Mouse (Mus musculus) right cerebral cortex, adult 18-20 months (tissue): ENCODE data around the gene Lrrc4c.
A peak's percentile ranks its signal among the peaks of the same experiment; 100 is the strongest.

ENCODE experiments used
- DNase-seq: peaks from one replicate; pipeline ENCODE4 v3.0.0; 2022; ENCODE audit warnings: mixed read lengths

Lrrc4c gene

DNA sequence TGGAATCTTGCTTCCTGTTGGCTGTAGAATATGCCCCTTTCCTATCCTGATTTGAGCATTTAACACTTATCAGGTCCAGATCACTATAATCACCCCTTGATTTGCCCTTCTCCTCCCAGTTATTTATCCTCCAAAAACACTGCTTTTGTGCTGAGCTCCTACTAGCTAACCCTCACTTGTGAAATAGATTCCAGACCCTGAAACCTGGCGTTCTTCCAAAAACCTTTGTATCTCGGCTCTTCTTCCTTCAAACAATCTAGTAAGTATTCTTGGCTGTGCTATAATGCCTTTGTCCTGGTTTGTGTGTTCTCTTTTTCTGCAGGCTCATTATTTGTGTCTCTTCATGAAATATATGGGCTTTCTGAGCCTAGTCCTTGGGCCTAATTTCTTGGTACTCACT, 1167.6 kb downstream of the Lrrc4c start:
- no peak for DNase-seq

DNA sequence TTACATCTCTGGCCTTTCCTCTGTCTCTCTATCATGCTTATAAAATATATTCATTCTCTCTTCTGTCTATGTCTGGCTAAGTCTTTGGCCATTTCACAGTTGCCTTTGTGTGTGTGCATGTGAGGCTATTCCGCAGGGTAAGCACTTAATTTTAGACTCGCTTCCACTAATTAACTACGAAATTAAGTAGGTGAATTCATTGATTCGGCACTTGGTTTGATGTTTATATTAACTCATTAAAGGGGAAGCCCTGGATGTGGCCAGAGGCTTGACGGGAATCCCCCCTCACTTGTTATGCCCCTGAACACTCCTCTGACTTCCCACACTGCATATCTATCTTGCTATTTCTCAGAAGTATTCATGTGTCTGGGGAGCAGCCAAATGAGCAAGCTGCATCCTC, 1169.6 kb downstream of the Lrrc4c start:
- DNase-seq: no peak

DNA sequence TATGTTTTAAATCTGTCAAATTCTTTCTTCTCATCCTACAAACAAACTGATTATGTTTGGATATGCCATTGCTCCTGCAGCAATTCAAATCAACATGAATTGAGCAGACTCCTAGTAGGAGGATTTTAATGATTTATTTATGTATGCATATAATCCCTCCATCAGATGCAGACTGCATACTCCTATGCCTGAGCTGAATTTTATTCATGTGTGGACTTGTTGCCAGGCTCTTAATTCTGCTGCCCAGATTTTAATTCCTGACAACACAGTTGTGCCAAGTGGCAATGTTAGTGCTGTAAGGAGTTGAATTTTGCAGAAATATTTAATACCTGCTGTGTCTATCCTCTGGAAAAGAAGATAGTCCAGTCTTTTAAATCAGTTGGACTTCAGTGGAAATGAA, 1179.1 kb downstream of the Lrrc4c start:
- DNase-seq: no peak

DNA sequence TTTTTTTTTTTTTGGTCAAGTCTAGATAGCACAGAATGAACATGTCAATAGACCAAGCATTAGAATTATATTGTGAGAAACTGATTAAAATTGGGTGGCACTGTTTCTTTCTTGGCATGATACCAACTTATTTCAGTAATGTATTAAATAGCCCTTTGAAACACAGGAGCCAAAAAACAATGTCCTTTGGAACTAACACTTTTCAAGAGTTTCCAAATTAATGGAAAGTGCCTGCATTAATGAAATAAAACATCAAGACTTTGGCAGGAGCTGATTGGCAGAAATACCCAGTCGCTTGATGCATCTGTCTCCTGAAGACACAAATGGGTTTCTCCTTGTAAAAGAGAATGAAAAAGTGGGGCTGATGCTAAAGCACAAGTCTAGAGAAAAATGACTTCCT, 1184.5 kb downstream of the Lrrc4c start:
- DNase-seq: no peak

DNA sequence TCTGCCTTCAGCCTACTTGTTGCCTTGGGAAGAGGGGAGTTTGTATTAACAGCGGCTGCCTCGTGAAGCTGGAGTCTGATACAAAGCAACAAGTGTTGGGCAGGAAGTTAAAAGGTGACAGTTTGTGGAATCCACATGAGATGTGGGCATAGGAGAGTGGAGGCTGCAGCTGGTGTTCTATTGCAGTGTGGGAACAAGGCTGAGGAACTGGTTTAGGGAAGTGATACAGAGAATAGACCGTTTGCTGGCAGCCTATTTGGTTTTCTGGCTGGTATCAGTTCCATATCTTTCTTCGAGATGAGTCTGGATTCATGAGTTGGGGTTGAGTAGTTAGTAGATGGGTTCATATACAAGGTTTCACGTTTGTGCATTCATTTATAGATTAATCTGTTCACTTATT, 1186.9 kb downstream of the Lrrc4c start:
- no peak for DNase-seq

DNA sequence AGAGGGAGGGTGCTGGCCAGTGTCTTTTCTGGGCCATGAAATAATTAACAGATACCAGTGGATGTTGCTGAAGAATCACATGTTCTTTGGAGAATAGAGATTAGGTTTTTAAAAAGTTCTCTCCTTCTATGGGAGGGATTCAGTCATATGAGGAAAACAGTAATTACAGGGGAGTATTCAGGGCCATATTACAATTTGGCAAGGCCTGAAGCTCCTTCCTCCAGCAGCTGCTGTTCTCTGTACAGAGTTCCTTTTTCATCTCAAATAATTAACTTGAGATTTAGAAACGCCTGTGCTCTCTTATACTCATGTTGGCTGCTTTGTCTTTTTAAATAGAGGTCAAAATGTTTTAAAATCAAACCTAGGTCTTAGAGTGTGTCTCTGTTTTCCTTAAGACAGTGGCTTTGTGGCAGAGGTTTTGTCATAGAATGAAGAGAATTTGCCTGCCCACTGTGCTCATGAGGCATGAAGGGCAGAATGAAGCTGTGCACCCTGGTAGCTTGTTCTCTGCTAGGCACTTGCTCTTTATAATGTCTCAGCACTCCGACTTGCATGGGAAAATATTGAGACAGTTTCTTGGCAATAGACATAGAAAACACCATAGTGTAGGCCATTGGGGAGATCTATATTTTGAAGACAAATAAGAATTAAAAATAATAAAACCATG, 1206.4 kb downstream of the Lrrc4c start:
- DNase-seq: no peak

DNA sequence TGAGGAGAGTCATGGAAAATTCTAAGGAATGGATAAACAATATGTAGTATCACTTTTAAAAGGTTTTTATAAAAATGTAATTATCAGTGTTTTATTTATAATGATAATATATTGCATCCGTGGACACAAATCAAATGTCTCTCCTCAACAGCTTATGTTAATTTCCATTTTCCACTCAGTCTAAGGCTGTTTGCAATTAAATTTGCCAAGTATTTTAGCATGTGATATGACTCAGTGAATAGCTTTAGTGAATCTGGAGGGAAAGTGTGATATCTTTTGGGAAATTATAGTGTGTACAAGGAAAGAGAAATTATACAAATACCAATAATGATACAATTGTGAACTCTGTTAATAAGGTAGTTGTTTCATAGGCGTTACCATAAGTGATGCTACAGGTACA, 1207.1 kb downstream of the Lrrc4c start:
- DNase-seq: no peak

DNA sequence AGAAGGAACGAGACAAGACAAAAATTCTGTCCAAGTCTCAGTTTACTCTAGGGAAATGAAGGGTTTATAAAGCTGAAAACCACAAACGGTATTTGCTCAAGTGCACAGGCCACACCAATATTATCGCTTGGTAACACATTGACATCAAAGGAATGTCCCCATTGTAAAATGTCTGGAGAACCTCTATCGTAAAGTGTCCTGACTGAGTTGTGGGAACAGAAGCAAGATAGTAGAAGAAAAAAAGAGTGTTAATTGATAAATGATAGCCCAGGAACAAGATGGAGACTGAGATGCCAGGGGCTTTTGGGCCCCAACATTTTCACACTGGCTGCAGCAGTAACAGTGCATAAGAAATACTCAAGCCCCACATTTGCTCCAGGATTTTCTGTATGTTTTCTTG, 1212.7 kb downstream of the Lrrc4c start:
- DNase-seq: no peak

DNA sequence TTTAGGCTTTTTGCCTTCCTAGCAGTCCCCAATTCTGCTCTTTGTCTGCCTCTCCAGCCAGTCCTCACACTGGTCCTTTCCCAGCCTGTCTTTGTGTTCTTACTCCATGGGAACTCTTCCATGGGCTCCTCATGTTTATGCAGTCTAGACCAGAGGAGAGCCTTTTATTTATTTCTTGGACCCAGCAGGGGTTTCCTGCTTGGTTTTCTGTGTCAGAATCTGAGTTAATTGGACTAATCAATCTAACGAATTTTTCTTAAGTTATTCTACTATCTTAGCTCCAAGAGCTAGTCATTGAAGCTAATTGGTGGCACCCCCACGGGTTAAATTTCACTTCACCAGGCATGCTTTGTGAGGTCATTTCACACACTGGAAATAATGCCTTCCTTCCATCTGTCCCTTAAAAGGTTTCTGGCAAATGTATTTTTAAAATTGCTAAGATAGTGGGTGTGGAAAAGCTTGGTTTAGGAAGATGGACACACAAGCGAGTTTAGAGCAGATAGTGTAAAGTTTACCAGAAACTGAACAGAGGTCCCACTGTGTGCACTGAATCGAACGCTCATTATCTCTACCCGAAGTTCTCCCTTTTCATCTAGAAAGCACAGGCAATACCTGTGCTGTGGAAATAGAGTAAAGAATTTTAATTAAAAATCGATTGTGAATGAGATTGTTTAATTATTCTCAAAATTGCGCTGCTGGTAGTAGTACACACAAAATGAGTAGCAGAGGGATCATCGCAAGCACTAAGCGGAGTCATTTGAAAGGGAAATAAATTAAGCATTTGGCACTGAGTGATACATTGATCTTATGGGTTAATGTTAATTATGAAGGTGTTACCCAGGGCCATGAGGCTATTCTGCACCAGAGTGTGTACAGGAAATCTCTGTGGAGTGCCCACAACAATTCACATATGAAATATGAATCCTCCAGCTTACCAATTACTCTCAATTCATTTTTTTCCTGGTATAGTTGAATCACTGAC, 1226.0 kb downstream of the Lrrc4c start:
- DNase-seq: no peak

DNA sequence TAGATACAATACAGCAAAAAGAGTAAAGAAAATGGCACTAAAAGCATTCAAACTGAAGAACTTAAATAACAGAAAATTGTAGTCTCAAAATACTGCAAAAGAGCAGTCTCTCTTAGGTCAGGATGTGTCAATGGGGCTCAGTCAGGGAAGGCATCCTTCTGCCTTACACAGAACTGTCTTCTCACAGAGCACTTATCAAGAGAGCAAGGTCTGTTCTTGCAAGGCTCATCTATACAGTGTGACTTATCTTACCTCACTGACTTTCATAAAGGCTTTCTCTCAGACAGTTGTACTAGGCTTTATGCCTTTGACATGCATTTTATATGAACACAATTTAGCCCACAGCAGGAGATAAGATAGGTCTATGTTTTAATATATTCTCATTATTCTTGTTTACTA, 1226.7 kb downstream of the Lrrc4c start:
- DNase-seq: no peak

DNA sequence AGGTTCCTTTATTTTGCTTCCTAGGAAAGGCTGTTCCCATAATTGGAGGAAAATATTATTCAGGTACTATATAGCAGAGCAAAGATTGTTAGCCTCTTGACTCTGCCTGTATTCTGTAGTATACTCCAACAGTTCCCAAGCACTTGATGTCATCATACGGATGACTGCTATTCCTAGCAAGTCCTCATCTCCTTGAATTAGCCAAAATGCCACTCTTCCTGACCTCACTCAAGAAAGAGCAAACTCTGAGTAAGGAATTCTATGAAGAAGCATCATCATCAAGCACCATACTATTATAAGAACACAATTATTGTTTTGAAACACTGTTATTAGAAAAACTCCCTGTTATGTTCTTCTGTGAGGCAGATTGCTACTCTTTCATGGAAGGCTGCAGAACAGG, 1228.0 kb downstream of the Lrrc4c start:
- no peak for DNase-seq

DNA sequence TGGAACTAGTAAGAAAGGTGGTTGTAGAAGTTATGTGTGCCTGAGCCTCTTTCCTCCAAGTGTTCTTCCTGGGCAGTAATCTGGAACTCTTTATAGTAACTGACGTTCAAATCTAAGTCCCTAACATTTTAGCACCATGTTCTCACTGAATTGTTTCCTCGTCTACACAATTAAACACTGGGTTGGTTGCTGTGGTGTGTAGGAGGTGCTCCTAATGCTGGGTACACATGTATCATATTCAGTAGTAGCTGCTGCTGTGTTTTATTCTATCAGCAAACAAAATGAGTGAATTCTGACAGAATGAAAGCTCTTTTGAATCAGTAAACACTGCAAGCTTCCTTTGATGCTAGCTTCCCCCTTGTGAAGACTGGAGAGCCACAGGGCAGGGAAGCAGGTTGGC, 1246.5 kb downstream of the Lrrc4c start:
- DNase-seq: no peak

DNA sequence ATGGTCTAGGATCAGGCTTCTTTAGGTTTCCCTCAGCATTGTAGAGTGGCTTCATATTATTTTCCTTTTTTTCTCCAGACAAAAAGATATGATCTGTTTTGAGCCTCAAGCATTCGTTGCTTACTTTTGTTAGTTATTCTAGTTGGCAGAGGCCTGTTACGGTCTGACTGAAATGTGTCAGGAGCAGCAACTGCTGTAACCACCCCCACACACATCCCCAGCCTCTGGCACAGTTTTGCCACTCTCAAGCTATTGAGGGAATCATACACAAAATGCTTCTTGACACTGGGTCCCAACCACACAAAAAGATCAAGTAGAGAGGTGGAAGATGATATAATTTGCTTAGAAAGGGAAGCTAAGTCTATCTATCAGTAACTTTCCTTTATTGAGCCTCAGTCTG, 1251.0 kb downstream of the Lrrc4c start:
- DNase-seq: no peak

DNA sequence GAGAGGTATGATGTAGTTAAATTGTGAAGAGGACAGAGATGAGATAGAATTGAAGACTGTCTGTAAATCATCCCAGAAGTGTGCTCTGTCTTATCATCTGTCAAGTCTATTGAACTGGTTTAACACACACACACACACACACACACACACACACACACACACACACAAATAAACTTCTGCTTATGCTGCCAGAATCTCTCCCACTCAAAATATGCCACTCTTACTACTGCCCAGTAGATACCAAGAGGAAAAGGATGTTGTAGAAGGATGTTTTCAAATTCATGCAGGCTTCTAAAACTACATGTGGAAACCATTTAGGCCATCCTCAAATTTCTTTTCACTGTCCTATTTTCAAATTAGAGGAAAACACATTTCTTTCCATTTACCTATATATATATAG, 1257.0 kb downstream of the Lrrc4c start:
- no peak for DNase-seq

DNA sequence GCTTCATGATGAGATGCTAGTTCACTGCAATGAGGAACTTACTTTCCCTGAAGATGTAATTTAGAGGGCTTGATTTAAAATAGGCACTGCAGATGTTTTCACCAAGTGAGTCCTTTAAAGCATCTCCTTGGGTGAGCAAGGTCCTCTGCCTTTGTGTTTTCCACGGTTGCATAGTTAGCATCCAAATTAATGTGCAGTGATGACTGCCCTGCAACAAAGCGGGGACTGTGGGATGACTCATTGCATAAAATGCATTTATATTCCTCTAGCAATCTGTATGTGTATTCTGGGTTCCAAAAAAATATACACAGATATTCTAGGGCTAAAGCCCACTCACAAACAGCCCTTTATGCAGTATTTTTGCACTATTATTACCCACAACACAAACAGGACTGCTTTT, 1263.2 kb downstream of the Lrrc4c start:
- DNase-seq: no peak

DNA sequence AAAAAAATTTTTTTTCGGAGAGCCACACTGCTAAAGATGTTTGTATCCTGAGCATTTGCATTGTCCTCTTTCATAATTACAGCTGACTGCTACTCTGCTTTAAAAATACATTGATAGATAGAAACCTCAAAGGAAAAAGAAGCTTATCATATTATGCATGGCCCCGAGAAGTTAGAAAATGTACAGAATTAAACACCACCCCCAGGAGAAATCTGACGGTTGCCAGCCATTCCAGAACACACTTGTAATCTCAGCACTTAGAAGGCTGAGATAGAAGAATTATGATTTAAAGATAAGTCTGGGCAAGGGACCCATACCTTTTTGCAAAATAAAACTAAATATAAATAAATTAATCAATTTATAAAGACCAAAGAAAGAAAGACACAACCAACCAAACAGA, 1268.4 kb downstream of the Lrrc4c start:
- DNase-seq: no peak

DNA sequence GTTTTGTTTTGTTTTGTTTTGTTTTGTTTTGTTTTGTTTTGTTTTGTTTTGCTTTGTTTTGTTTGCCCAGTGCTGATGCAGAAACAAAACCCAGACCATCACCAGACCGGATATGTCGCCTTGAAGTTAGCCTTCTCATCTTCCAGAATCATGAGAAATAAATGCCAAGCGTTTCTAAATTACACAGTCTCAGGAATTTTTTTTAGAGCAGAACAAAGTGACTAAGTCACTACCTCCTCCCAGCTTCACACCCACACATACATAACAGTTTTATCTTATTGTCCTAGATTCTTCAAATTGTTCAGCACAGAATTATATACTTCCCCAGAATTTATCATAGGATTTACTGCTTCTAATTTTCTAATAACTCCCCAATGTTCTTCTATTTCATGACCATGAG, 1272.6 kb downstream of the Lrrc4c start:
- no peak for DNase-seq

DNA sequence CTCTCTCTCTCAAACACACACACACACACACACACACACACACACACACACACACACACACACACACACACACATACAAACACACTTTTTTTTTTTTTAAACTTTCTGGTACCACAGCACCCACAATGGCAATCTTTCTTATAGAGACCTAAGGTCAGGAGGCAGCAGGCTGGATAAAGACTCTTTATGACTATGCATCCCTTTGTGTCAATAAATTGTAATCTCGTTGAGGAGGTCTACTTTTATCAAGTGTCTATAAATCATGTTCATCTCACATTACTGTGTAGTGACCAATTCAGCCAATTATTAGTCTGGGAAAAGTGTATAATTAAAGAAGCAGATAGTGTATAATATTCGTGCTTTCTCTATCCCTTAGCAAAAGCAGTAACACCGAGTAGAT, 1286.2 kb downstream of the Lrrc4c start:
- DNase-seq: no peak

DNA sequence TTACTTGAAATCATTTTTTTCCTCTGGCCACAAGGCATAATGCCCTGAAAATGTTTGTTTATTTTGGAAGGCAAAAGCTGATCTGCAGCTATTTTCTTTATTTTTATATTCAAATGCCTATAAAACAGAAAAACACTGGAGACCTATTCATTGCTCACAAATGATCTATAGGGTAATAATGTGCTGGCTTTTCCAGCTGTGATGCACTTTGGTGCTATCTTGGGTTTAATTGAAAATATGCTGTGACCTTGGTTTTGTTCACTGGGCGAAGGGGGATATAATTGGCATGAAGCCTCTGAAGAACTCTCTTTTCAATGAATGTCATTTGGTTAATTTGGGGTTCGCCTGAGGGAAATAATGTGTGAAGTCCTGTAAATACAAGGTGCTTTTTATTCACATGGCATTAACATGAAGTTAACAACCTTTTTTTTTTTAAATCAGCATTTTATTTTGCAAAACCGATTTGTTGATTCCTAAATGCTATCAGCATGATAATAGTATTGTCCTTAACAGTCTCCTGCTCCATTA, 1286.8 kb downstream of the Lrrc4c start:
- DNase-seq: no peak

DNA sequence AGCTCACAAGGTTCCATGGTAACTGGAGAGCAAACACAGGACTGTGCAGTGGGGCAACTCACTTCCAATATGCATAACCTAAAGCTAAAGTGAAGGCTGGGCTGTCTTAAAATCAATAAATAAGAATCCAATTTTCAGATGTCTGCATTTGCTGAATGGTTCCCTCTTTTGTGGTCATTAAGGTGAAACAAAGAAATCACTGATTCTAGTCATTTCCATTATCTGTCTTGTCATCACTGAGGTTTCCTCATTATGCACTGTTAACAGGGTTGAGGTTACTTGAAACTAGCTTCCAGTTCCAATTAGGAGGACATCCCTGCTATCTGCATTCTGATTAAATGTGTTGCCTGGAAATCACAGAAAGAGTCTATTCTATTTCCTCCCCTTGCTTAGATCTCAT, 1291.5 kb downstream of the Lrrc4c start:
- no peak for DNase-seq

DNA sequence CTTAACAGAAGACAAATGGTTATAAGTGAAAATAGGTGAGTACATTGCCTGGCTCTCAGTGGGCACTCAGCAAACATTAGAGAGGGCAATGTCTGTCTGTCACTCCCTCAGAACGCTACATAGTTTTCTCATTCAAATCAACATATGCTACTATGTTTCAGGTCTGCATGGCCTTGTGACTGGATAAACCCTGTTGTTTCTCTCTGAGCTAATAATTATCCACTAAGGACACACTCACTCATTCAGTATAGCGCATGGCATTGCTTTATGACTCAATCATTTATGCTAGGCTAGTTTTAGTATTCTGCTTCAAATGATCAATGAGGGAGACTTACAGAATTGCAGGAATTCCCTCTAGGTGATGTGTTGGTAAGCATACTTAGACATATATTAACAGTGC, 1292.6 kb downstream of the Lrrc4c start:
- DNase-seq: no peak

DNA sequence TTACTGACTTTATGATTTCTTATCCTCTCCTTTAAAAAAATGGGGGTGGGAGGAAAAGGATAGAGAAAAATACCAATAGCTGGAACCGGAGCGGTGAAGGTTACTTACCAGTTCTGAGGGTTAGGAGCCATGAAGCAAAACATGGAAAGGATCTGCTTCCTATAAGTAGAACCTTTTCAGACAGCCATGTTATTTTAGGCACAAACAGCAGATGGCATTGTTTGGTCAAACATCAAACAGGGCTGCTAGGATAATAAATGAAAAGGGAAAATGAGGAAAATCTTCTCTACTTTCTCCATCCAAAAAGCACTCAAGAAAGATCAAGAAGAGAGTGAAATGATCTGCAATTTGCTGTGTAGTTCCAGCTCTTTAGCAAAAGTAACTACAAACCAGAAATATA, 1296.8 kb downstream of the Lrrc4c start:
- peak; percentile 22 for DNase-seq

DNA sequence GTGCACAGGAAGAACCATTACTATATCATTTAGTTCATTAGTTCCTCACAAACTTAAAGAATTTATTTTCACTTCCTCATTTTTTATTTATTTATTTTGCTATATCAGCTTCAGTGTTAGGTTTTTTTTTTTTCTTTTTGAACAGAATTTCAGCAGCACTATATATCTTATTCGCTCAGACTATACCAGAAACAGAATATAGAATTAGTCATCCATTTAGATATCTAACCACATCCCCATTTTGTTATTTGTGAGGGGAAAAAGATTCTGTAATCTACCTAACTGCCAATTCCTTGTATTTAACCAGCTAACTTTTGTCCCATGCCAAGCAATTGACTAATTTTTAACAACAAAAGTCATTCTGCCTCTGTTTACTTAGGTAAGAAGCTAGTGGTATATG, 1300.6 kb downstream of the Lrrc4c start:
- no peak for DNase-seq

DNA sequence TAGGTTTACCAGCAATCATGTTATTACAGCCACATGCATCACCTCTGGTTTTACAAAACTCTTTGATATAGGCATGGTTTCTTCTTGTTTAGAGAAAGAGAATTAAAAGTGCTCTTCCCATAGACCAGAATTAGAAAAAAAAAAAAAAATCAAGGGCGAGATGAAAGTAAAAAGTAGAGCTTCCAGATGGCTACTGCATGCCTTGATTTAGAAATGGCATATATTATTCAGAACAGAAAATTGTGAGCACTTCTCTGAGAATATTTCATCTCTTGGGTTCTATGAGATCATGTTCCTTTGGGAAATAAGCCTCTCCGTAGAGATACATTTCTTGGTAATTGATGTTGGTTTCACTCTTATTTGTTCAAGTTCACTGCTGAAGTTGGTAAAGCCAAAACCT, 1322.0 kb downstream of the Lrrc4c start:
- DNase-seq: no peak
